ENCODE assay signal across 25 mouse cellular contexts in the genomic region with DNA sequence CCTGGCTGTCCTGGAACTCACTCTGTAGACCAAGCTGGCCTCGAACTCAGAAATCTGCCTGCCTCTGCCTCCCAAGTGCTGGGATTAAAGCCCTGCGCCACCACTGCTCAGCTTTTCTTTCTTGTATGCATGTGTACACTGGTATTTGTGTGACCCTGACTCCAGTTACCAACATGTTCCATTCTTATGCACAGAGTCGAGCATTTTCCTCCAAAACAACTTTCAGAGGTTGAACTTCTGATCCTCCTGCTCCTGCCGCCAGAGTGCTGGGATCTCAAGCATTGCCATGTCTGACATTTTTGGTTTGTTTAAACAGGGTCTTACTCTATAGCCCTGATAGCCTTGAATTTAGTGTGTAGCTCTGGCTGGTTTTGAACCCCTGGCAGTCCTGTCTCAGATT.
"Had no signal": no experiment of that assay in that cellular context is flagged by ENCODE, and none has a peak within 500 bp of the region (broad histone marks: within the 10 kb centered on the region; RNA-seq: fewer than 3 reads in every experiment).

No protein-coding gene starts in this region.

- H3K27ac ChIP-seq: limb, embryonic 10.5 days; limb, embryonic 13.5 days; liver, embryonic 12.5 days; liver, embryonic 15.5 days; lung, embryonic 15.5 days; midbrain, embryonic 10.5 days; neural tube, embryonic 12.5 days; neural tube, embryonic 15.5 days; stomach, embryonic 15.5 days had no signal

- H3K36me3 ChIP-seq: limb, embryonic 10.5 days; limb, embryonic 13.5 days; liver, embryonic 12.5 days; liver, embryonic 15.5 days; lung, embryonic 15.5 days; midbrain, embryonic 10.5 days; neural tube, embryonic 12.5 days; neural tube, embryonic 15.5 days; stomach, embryonic 15.5 days had no signal

- ATAC-seq: liver, embryonic 12.5 days had no signal

- H3K4me3 ChIP-seq: limb, embryonic 10.5 days; limb, embryonic 13.5 days; liver, embryonic 12.5 days; liver, embryonic 15.5 days; lung, embryonic 15.5 days; megakaryocyte, embryonic 14.5 days; midbrain, embryonic 10.5 days; neural tube, embryonic 12.5 days; neural tube, embryonic 15.5 days; stomach, embryonic 15.5 days had no signal

- H3K27me3 ChIP-seq: limb, embryonic 13.5 days; liver, embryonic 12.5 days; liver, embryonic 15.5 days; lung, embryonic 15.5 days; neural tube, embryonic 12.5 days; neural tube, embryonic 15.5 days; stomach, embryonic 15.5 days had no signal

- H3K9me3 ChIP-seq: limb, embryonic 10.5 days; limb, embryonic 13.5 days; liver, embryonic 12.5 days; liver, embryonic 15.5 days; lung, embryonic 15.5 days; megakaryocyte, embryonic 14.5 days; midbrain, embryonic 10.5 days; neural tube, embryonic 12.5 days; neural tube, embryonic 15.5 days; stomach, embryonic 15.5 days had no signal

- H3K4me2 ChIP-seq: limb, embryonic 13.5 days; liver, embryonic 12.5 days; liver, embryonic 15.5 days; lung, embryonic 15.5 days; neural tube, embryonic 12.5 days; neural tube, embryonic 15.5 days; stomach, embryonic 15.5 days had no signal

- DNase-seq: kidney, adult 18-20 months; kidney, adult 9 months; kidney, postnatal 14 days; kidney, postnatal 4 days; liver; lung, adult 18-20 months; lung, postnatal 10 days; lung, postnatal 36 days; midbrain, embryonic 14.5 days; retina, postnatal 1 day; right cerebral cortex, postnatal 25 days; spleen, adult 18-20 months; thymus, adult 2 months; thymus, postnatal 14 days; thymus, postnatal 4 days had no signal

- H3K9ac ChIP-seq: limb, embryonic 13.5 days; liver, embryonic 12.5 days; liver, embryonic 15.5 days; lung, embryonic 15.5 days; neural tube, embryonic 12.5 days; neural tube, embryonic 15.5 days; stomach, embryonic 15.5 days had no signal
